Mouse (Mus musculus) layer of hippocampus, postnatal 25 days (tissue): ENCODE results near the gene Cbarp. TPM values are rescaled to one million over a fixed set of nuclear protein-coding genes. Genes with fewer than 3 reads are reported as not detected.

Experiments used
- DNase-seq, 2 experiments: peaks; one replicate each; pipeline ENCODE4 v3.0.0; 2022; ENCODE audit warnings: mixed read lengths in 2 of 2, low spot score in 1 of 2; ENCODE audit errors: extremely low spot score in 1 of 2
- total RNA-seq, 2 experiments: library from RNA; stranded (reverse); gene quantifications; 2 replicates each; pipeline ENCODE4 v1.2.3; 2021

Cbarp gene
- total RNA-seq, 2 experiments from 2014 or later, result 399 to 401 TPM

DNA sequence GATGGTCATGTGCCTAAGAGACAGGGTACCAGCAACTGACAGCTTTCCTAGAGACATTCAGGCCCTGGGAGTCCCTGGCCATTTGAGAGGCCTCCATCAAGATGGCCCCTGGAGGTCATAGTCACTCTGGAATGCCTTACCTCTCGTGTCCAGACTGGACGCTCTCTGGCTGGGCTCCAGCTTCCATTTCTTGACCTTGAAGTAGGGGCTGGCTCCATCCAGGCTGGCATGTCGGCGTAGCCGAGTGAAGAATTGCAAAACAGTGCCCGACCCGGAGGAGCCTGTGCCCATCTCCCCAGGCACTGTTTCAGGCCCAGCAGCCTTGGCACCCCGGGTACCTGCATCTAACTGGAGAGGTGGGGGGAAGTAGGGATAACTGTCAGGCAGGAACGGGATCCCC is 6.2 kb downstream of the Cbarp start:
- DNase-seq, result no peak

DNA sequence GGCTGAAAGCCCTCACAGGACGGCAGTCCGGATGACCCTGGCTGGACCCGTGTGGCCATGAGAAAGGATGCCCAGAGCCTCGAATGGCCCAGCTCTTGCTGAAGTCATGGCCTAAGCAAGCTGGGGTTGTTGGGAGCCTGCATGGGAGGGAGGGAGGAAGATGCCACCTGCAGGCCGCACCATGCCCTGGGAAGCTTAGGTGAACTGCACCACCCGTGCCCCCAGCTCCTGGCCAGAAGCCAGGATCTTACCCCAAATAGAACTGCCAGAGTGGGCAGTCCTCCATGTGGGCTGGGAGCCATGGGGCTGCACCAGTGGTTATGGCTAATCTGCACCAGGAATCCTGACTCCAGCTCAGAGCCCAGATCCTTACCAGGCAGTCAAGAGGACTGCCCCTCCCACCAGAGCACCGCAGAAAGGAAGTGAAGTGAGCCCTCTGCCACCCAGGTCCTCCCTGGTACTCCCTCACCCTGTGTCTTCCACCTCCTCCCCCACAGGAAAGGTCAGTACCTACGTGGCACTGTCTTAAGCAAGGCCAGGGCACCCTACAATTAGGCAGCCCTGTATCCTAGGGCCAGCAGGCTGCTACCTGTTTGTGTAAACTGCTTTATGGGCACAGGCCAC is 7.3 kb downstream of the Cbarp start:
- DNase-seq, result no peak

DNA sequence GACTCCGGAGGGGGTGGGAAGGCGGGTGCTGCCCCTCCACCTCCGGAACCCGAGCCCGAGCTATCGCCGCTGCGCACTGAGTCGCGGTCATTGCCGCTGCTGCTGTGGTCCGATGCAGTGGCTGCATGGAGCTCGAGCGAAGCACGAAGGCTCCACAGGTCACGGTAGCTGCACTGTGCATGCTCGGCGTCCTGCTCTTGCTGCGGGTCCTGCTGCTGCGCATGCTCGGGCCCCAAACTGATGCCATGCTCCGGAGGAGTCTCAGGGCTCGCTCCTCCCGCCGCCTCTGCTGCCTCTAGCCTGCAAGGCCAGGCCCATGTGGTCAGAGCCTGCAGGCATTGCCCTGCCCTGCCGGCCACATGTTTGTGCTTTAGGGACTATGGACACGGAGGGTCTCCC is 8.7 kb downstream of the Cbarp start:
- no peak for DNase-seq

DNA sequence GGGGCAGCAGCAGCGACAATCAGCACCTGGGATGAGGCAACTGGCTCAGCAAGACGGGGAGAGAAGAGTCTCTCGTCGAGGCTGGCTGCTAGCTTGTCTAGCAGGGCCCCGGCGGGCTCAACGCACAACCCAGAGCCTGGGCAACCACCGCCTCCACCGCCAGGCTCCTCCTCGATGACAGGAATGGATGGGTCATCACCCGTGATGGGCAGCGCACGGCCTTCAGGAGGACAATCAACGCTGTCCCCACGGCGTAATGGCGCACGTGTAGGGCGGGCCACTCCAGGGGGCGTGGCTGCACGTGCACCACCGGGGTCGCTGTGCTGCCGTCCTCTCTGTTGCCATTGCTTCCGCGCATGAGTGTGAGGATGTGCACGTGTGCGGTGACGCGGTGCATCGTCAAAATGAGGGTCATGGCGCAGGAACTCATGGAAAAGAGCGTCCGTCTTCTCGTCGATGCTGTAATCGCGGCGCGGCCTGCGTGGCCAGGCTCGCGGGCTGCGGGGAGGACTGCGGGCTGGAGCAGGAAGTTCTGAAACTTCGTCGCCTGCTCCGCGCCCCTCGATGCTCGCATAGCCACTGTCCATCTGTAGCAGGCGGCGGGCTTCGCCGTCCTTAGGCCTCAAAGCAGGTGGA is 9.2 kb downstream of the Cbarp start:
- DNase-seq, result peak in 1 of 2 experiments; percentile 64

DNA sequence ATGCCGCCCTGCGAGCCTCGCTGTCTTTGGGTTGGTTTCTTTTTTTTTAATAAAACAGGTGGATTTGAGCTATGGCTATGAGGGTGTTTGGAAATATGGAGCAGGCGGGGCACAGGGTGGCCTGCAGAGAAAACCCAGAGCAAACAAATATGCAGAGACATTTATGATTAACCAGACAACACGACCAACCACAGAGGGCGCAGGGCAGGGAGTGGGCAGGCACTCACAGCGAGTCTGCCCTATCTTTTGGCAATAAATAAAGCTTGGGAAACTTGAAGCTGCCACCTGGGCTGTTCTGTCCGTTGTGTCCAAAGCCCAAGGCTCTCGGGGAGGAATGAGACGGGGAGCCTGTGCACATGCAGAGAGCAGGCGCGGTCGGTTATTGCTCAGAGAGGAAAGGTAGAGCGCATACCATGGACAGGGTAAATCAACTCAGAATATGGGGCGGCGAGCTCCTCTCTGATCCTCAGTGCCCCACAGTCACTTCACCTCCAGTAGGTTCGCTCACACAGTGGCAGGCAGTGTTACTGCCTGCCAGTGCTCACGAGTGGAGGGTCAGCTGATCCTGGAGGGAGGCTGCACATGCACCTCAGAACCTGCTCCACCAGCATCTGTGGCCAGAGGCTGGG is 10.1 kb downstream of the Cbarp start:
- peak in 1 of 2 experiments; percentile 22 for DNase-seq

DNA sequence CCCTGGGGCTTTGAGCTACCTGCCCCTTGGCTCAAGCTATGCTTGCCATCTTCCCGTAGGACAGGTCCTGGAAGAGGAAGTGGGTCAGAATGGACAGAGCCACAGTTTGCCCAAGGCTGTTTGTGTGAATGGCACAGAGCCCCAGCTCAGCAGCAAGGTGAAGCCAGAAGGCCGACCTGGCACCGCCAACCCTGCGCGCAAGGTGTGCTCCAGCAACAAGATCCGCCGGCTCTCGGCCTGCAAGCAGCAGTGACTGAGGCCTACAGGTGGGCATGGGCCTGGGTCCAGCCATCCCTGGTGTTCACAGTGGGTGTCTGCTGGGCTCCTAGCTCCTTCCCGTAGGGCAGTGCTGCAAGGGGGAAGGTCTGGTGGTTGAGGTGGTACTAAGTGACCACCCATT is 10.8 kb downstream of the Cbarp start:
- no peak for DNase-seq

DNA sequence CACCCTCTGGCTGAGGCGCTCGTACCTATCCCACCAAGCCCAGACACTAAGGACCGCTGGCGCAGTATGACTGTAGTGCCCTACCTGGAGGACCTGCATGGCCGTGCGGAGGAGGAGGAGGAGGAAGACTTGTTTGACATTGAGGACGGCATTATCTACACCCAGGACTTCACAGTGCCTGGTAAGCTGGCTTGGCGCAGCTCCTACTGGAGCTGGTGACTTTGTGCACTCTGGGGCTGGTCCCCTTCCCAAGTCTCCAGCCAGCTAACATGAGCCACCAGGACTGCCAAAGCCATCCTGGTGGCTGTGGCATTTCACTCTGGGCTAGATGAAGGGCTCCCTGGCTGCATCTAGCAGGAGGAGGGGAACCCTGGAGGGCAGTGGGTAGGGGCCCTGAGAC is 12.7 kb downstream of the Cbarp start:
- no peak for DNase-seq

DNA sequence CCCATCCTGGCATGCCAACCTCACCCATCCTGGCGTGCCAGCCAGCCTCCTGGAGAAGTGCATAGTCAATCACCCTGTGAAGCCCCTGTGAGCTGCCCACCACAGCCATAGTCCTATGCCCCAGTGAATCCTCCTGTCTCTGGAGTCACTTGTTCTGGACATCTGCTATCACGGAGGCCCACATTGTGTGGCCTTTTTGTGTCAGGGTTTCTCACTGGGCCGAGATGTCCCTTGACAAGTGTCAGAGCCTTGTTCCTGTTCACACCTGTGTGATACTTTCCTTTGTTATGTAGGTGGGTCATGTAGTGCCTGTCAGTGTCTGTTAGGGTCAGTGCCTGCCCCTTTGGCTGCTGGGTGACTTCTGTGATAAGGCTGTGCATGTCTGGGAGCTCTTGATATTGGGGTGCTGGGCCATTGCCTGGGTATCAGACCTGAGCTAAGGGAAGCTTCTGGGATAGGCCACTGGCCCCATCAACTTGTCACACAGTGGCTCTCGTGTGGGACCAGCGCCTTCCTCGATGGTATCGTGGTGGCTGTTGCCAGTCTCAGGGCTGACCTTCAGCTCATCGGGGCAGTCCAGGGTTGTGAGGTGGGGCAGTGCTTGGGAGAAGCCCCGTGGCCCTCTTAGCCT is 16.6 kb downstream of the Cbarp start:
- no peak for DNase-seq

DNA sequence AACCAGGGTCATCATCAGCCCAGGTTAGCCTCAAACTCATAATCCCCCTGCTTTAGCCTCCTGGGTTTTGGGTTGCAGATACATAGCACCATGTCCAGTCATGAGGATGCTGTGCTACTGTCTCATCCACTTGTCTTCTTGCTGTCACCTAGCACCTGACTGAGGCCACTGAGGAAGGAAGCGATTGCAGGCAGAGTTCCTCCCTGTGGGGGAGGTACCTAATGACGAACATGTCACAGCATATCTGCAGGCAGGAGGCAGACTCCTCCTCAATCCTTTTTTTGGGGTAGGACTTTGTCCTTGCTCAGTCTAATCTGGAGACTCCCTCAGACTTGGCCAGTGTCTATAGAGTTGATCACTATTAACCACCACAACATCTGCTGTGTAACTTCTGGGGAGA is 19.0 kb downstream of the Cbarp start:
- no peak for DNase-seq

DNA sequence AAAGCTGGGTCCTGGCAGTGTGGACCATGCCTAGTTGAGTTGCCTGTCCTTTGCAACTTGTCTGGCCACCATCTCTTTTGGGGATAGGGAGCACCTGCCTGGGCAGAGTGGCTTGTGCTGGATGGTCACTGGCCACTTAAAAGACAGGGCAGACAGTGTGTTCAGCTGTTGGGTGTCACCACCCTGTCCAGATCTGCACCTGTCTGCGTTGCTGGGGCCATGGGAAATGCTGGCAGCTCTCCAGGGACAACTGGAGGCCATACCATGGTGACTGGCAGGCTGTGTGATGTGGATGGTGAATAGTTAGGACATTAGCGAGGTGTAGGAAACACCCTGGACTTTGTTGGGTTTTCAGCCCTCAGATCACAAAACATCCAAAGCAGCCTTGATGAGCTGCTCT is 20.5 kb downstream of the Cbarp start:
- DNase-seq, result no peak

DNA sequence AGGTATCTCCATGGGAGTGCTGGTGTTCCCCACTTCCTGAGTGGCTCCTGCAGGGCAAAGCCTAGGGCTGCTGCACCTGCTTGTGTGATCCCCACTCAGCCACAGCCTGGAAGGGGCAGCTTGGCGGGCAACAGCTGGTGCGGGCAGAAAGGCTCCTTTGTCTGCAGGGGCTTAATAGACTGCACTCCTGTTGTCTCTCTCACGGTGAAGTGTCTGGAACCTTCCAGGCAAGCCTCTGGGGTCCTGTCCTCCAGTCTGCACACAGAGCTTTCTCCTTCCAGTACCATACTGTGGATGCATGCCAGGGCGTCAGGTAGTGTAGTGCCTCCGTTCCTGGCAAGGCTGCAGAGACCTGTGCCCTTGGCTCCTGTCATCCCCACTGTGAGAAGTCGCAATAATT is 22.1 kb downstream of the Cbarp start:
- DNase-seq, result no peak

DNA sequence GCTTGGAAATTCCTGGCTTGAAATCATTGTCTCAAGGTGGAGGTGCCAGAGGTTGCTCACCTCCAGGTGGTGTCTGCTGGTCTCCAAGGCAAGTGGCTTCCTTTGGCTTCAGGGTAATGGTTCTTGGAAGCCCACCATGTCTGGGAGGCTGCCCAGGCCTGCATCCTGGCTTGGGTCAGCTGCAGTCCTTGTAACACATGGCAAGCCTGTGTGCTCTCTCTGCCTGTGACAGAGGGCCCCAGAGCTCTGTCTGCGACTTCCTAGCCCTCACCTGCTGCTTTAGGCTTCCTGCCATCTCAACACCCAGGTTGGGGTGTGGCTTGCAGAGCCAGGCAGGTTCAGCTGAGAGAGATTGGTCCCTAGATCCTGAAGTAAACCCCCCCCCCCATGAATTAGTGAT is 22.9 kb downstream of the Cbarp start:
- no peak for DNase-seq

DNA sequence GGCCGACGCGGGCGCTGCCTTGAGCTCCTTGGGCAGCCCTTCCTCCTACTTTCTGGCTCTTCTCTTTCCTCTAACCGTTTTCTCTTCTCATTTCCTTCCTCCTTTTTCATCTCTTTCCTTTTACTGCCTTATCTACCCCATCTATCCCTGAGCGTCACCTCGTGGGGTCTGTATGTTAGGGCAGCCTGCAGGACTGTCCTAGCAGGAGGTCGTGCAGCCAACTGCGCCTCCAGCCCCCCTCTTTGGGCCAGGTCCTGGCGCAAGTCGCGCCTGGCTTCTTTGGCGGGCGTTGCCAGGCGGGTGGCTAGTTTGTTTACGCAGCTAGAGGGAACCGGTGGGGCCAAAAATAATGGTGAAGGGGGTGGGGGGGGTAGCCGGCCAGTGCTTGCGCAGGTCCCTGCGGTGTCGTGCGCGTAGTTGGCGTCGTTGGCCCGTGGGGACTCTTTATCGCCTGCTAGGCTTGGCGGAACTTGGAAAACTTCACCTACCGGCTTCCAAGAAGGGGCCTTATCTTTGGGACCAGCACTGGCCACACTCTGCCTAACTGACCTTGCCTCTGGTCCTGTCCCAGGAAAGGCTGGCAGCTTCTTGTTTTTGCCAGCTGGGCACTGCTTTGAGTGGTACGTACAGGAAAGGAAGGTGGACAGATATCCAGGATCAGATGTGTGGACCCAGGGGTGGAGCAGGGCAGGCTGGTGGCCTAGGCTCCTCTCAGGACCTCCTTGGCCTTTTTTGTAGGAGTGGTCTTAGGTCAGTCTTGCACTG is 23.5 kb downstream of the Cbarp start:
- DNase-seq, result no peak

DNA sequence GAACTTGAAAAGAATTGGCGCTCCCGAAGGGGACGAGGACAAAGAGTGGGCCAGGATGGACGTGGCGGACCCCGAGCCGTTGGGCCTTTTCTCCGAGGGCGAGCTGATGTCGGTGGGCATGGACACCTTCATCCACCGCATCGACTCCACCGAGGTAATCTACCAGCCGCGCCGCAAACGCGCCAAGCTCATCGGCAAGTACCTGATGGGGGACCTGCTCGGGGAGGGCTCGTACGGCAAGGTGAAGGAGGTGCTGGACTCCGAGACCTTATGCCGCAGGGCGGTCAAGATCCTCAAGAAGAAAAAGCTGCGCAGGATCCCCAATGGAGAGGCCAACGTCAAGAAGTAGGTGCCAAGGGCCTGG is 24.1 kb downstream of the Cbarp start:
- DNase-seq, result no peak

DNA sequence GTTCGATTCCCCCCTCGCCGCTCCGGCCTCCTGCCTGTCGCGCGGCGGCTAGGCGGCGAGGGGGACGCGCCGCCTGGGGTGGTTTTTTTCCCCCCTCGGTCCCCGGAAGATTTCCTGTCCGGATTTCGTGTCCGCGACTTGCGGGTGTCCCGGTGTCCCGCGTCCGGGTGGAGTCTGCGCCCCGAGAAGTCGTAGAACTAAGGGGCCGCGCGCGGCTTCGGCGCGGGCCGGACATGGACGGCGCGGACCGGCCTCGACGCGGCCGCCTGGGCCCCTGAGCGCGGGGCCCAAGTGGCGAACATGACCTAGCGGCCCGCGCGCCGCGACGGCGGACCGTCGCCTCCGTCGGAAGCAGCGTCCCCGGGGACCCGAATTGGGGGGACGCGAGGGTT is 24.7 kb downstream of the Cbarp start:
- DNase-seq, result no peak

DNA sequence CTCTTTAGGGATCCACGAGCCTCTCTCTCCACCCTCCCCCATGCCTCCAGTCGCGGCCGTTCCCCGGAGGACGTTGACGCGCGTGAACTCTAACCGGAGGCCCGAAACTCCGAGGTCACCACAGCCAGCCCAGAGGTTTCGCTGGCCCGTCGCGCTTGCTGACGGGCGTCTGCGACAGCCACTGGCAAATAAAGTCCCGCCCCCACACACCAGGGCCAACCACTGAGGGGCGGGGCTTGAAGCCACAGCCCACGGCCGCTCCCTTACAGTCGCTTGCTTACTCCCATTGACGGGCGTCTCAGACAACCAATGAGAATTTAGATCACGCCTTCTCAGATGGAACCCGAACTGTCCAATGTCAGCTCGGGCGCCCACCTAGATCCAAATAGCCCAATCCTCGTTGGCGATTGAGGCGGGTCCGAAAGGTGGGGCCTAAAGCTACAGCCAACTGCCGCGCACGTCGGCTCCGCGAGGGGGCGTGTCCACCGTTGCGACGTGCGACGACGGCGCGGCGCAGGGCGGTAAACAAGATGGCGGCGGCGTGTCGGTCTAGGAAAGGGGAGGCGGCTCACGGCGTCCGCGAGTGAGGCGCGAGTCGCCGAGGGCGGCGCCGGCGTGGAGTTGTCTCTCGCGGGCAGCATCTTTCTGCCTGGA is 25.2 kb downstream of the Cbarp start, which contains the start of gene Stk11:
Gene Stk11, plus strand, starts transcription at position 514 of the 654 bp plus-strand sequence.
- peak; percentile 93 to 98 for DNase-seq

DNA sequence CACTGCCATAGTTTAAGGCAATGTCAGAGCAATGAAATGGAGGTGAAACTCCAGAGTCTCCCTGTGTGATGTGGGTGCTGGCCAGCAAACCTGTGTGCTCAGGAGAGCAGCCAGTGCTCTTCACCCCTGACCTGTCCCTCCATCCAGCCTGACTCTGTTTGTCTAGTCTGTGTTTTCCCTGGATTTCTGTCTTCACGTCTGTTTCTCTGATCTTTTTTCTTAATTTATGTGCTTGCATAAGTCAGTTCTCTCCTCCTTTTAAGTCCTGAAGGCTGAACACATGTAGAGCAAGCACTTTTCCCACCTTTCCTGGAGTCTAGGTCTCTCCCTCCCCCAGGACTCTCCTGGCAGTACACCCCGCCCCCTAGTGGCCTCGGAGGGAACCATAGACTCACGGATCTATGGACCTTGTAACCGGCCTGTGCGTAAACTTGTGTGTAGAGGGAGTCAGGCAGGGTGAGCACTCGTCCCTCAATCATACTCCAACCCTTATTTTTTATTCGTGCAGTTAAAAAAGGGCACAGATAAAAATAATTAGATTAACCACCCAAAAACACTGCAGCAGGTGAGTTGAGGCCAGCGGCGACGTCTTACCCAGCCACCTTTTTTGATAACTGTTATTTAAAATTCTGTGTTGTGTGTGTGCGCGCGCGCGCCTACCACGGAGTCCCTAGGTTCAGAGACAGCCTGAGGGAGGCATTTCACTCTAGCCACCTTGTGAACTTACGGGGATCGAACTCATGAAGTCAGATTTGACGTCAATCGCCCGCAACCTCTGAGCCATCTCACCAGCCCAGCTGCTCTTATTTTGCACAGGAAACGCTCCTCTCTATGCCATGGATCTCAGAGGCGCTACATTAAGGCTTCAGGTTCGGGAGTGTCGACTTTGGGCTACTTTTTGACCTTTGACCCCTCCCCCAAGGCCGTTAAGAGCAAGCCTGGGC is 26.0 kb downstream of the Cbarp start:
- DNase-seq, result peak; percentile 74 to 92

DNA sequence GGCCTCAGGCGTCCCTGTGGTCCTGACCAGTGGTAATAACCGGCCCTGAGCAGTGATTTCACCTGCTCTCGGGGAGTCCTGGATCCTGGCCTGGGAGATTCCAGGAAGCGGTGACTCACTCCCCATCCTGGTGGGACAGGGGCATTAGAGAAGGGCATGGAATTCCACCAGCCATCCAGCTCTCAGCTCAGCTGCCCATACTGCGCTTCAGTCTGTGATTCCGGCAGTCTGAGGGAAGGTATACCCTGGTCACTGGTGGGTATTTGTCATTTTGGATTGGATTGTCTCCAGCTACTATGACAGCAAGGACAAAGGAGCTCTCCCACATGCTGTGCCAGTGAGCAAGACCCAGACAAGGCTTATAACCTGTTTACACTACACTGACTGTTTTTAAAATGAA is 33.0 kb downstream of the Cbarp start:
- DNase-seq, result no peak

DNA sequence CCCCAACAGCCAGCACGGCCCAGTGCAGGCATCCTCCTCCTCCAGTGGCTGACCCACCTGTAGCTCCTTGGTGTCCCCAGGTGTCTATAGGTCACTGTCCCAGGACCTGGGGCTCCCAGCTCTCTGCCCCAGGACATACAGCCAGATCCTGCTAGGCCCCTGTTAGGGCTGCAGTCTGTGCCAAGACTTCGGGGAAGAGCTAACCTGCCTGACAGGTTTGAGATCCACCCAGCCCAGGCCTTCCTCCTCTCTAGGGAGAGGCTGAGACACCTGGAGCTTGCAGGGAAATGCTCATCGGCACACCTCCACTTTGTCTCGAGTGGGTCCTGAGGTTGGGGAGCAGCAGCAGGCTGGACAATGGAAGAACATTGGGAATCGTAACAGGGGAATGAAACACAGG is 34.7 kb downstream of the Cbarp start:
- no peak for DNase-seq
